Mouse (Mus musculus): ENCODE results near the gene Myrfl.
A peak's percentile ranks its signal among the peaks of the same experiment; 100 is the strongest.

Gene Myrfl

DNA sequence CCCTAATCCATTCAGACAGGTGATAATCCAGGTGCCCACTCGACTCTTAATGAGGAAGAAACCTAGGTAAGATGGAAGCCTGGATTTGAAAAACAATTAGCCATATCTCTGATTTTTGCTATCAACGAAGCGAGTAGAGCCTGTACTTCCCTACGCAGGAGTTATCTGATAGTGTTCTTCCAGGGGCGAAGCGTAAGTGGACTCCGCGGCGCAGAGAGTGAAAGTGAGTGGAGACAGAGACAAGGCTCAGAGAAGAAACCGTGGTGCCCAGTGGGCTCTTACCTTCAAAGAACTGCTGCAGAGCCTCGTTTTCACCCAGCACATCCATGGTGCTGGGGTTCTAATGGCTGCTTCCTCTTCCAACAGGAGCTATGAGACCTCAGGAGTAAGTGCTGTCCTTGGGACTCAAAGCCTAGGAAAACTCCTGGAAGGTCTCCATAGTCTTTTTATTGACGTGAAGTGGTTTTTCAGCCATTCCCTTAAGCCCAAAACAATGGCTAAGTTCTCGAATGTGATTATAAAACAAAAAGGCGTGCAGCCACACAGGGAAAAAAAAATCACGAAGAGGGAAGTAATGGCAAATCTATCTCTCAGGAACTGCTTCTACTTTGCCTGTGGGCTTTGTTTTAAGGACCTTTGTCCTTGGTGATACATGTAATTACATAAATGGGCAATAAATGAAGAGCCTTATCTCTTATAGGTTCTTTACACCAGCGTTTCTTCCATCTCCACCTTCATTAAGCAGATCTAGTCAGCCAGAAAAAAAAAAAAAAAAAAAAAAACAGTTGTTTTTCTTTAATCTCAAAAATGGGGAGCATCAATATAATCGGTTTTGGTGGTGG is at the start of gene Myrfl:
Myrfl (minus strand) TSS at position 584 of the 842 bp plus-strand sequence.
- no peak for DNase-seq

DNA sequence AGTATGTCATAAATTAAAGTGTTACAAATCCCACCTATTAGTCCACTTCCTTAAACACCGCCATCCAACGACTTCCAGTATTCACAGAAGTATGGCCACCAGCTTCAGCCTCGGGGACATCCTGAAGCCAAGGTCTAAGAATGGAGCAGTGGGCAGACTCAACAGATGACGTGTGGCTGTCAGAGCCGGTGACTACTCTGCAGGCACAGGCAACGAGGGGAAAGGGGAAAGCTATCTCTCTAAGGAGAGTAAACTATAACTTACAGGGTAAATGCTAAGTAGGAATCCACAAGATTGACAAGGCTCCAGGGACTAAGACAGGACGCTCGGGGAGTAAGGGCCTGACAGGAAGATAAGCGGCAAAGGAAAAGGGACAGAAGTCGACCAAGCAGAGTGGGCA is 48.2 kb upstream of the Myrfl start:
- DNase-seq: no peak

DNA sequence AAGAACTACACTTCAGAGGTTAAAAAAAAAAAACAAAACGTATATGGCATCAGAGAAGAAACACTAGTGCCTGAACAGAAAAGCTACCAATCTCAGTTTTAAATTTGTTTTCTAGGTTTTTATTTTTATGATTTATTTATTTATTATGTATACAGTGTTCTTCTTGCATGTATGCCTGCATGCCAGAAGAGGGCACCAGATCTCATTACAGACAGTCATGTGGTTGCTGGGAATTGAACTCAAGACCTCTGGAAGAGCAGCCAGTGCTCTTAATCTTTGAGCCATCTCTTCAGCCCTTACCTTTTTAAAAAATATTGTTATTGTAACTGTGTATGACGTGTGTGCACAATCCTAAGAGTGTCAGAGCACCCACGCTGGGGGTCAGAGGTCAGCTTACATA is 47.4 kb upstream of the Myrfl start:
- no peak for DNase-seq

DNA sequence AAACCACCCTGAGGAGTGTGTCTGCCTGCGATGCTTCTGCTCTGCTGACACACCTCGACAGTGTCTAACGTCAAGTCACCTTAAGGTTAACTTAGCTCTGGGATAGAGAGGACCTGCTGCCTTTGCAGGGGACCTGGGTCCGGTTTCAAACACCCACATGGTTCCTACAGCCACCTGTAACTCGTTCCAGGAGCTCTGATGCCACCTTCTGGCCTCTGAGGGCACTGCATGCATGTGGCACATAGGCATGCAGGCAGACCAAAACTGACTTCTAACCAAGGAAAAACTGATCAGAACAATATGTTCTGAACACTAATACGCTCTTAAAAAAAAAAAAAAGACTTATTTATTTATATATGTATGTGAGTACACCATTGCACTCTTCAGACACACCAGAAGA is 46.3 kb upstream of the Myrfl start:
- DNase-seq: peak; percentile 17

DNA sequence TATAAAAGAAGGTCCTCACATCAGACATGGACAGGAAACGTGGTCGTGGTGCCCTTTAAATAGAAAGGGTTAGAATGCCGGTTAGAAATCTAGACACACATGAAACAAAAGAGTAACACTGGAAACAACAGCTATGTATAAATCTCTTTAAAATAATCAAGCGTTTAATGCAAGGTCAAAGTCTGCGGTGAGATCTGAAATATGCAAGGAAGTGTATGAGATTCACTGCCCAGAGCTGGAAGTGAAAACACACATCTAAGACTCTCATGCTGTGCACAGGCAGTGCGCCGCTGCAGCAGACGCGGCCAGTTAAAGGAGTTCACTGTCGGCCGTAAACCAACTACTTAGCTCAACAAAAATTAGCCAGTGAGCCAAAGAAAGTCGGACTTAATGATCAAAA is 38.3 kb upstream of the Myrfl start:
- DNase-seq: no peak

DNA sequence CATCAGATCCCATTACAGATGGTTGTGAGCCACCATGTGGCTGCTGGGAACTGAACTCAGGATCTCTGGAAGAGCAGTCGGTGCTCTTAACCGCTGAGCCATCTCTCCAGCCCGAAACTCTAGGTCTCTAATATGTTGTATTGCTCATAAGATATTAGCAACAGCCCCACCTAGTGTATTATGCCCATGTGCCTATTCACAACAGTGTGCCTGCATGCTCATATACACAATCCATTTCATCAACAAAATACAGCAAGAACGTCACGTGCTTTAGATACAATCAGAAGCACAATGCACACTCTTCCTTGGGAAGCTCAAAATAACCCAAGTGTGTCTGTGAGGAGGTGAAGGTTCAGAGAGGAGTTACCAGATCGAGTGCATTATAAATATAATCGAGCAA is 37.1 kb upstream of the Myrfl start:
- no peak for DNase-seq

DNA sequence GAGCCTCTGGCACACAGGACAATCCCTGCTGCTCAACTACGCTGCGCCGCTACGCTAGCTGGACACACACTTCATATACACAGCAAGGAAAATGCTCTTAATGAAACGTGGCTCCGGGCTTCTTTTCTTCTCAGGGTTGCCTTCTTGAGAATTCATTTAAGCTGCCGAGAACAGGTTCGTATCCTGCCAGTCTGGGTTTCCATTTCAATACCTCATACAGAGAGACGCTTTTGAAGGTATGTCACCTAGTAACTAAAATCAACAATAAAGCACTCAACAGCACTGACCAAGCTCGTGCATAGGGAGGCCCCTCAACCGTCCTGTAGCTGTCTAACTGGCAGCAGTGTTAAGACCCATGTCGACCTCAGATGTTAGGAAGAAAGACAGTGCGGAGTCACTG is 35.7 kb upstream of the Myrfl start:
- DNase-seq: no peak

DNA sequence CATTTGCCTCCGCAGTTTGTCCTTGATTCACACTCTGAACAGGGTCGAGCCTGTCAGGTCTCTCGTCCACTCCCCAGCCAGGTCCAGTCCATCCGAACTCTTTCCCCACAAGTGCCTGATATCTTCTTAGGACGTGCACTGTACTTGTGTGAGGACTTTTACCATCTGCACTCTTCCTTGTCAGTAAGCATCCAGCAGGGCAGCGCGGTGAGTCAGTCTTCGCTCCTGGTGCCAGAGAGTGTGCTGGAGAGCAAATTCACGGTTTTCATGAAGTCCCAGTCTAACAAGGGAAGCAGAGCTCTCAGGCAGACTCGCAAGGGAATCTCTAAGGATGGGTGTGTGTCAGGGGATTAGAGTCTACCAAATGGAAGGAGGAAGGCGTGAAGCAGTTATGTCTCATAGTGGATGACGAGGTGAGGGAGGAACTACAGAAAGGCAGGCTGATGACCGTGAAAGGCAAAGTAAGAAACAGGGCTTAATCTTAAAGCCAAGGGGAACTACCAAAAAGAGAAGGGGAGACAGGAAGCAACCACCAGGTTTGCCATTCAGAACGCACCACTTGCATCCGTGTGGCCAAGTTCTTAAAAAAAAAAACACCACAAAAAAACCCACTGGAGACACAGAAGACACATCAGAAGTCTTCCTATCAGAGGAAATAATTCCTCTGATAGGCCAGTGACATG is 34.9 kb upstream of the Myrfl start:
- no peak for DNase-seq

DNA sequence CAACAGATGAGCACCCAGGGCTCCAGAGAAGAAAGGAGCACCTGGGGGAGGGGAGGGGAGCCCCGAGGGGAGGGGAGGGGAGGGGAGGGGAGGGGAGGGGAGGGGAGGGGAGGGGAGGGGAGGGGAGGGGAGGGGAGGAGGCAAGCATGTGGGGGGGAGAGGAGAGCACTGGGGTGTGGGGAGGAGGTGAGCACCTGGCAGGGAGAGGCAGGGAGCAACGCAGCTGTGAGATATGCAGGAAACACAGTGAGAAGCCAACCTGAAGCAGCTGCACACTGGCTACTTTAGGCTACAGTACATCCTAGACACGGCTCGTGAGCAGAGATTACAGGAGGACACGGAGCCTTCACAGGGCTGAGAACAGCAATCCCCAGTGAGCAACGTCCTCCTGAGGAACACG is 34.2 kb upstream of the Myrfl start:
- DNase-seq: no peak

DNA sequence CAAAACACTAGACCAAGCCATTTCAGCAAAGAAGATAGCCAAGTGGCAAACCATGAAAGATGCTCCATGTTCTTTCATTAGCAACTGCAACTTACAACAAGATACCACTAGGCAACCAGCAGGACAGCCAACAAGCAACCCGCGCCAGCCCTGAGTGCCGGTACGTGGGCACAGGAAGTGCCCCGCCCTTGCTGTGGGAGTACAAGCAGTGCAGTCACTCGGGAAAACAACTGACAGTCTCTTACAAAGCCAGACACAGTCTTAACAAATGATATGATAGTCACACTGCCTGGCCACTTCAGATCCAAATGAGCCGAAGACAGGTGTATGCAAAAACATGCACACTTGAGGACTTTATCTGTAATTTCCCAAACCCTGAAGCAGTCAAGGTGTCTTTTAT is 33.8 kb upstream of the Myrfl start:
- no peak for DNase-seq

DNA sequence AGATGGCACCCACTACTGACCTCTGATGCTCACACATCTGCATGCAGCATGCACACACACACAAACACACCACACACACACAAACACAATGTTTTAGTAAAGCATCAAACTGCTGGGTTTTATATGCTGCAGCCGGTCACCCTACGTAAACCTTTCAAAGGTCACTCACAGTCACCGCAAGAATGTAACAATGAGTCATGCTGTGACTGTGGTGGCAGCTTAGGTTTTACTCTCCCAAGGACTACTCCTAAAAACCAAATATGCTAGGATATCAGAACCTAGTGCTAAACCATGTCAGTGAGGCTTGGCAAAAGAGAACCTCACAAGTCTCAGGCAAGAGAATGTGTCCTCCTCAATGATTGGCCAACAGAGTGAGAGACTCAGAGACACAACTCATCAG is 32.1 kb upstream of the Myrfl start:
- DNase-seq: no peak

DNA sequence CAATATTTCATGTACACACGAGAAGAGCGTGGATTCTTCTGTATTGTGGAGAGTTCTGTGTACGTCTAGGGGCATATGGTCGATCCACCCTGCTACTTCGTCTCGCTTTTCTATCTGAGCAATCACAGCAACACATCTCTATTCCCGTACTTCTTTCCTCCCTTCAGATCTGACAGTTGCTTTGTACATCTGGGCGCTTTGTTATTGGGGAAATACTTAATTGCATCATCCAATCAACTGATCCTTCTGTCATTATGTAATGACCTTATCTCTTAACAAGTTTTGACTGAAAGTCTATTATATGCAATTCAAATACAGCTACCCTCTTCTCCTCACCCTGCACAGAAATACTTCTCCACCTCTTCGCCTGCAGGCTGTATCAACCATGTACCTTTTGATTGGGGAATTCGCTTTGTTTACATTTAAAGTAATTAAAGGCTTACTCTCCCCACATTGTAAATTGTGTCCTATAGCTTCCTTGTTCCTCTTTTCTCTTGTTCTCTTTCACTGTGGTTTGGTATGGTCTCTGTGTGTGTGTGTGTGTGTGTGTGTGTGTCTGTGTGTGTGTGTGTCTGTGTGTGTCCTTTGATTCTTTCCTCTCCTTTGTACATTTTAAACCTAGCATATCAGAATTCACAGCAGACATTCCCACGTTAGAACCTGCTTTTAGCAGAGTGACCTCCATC is 29.9 kb upstream of the Myrfl start:
- DNase-seq: no peak

DNA sequence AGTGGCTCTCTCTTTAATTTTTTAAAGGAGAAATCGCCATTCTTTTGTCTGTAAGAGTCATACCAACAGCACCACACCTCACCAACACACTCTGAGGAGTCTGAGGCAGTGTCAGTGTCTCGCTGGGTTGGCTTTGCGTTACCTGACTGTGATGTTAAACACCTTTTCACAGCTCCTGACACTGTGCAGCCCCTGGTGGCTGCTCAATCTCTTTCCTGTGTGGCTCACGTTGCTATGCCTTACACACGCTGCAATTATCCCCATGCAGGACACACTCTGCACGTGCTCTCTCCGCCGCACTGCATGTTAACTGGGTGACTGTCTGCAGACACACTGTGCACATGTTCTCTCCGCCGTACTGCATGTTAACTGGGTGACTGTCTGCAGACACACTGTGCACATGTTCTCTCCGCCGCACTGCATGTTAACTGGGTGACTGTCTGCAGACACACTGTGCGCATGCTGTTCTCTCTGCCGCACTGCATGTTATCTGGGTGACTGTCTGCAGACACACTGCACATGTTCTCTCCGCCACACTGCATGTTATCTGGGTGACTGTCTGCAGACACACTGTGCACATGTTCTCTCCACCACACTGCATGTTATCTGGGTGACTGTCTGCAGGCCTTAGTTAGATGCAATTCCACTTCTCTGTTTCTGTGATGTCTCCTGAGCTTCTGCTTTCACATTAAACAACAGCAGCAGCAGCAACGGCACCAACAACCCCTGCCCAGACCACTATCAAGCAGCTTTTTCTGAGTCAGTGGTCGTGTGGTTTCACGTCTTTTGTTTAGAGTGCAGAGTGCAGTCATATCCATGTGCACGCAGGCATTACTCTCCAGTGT is 27.2 kb upstream of the Myrfl start:
- no peak for DNase-seq

DNA sequence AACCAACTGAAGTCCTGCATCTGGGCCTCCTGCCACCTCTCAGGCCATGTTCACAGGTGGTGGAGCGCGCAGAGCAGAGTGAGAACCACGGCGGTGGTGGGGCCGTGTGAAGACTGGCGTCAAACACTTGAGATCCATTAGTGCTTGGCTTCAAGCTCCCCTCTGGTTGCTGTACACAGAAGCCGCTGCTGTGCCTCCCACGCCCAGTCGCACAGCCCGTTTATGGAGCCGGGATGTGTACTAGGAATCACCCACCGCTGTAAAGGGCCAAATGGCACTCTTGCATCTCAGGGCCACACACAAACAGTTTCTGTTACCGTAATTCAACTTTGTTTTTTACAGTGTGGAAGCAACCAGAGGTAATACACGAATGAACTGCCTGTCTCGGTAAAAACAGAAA is 25.4 kb upstream of the Myrfl start:
- no peak for DNase-seq

DNA sequence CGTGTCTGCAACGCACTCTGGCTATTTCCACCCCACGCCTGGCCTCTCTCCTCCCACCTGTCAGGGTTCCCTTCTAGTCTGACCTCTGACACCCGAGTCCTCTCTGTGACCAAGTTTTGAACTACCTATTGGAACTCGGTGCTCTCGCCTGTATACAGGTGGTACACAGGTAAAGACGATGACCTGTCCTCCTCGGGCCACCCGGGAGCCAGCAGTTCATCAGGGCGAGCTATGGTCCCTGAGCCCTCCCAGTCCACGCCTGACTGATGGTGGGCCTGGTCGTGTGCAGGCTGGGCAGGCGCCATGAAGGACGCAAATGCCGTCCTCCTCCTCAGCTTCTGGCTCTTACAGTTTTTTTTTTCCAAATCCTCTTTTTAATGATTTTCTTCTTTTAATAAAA is 24.7 kb upstream of the Myrfl start:
- DNase-seq: no peak

DNA sequence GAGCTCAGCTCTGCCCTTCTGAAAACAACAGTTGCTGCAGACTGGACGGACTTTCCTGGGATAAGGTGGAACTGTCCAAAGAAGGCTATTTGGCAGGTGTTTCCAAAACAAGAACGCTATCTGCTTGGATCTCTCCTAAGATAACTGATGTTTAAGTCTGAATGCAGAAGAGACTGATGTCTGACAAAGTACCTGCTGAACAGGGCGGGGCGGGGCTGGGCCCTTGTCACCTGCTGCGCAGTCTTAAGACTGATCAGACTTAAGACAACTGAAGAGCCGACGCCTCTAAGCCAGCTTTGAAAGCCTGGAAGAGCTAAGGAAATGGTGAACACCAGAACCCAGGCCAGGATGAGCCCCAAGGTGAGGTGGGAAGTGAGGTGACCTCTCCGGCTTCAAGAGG is 23.9 kb upstream of the Myrfl start:
- DNase-seq: no peak

DNA sequence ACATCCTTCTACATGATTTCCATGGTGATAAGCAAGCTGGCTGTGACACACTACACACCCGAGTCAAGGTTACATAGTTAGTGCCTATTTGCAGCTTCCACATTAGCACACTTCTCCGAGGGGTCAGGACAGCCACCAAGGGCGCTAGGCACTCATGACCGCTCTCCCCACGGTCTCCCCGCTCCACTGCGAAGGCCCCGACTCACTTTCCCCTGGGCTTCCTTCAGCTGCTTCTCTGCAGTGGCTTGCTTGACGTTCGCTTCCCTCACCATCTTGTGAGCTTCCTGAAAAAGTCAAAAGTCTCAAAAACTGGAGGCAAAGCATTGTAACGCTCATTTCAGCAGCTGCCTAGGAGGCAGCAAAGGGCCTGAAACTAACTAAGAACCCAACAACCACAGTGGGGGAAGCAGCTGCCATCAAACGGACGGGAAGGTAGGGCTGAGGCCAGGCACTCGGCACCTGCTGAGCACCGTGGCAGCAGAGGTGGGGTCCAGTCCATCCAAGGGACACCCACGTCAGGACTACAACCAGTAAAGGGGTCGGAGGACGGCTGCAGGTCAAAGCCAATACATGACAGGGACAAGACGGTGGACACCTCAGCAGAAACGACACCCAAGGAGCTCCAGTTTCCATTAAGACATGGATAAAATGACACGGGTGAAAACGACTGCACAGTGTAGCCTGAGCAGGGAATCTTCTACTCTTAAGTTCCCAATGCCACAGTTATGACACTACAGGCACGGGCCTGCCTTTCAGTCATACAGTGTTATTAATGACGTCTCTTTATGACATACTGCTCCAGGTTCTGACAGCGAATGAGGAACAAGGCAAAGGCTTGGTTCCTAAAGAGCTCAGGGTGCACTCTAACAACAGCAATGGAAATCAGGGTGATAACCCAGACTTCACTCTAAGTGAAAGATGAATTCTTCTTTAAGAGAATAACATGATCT is 22.9 kb upstream of the Myrfl start:
- DNase-seq: no peak

DNA sequence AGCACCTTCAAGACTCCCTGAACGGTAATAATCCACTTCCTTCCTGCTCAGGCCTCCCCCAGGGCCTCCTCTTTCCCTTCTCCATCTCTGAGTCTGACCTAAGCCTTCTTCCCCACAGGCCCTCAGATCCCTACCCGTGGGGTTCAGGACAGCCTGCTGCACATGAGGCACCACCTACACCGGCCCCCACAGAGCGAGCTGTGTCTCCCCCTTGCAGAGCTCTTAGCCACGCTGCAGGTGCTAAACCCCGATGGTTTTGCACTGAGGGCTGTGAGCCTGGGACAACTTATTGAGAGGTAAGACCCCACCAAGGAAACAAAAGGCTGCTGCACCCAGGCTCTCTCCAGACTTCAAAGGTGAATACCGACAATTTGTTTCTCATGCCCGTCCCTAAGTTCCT is 19.9 kb upstream of the Myrfl start:
- DNase-seq: no peak

DNA sequence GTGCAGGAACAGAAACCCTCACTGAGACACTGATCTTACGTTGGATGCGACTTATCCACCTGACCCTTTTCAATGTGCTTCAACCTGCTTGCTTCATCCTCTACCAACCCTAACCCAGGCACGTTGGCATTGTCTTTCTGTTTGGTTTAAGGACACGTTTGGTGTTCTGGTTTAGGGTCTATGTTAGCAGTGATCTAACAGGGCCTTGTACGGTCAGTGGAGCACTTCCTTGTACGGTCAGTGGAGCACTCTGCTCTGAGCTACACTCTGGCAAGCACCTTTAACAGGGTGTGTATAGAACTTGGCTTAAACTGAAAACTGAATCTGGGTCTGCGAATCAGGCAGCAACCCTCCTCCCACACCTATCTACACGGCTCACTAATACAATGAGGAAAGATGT is 18.6 kb upstream of the Myrfl start:
- DNase-seq: no peak

DNA sequence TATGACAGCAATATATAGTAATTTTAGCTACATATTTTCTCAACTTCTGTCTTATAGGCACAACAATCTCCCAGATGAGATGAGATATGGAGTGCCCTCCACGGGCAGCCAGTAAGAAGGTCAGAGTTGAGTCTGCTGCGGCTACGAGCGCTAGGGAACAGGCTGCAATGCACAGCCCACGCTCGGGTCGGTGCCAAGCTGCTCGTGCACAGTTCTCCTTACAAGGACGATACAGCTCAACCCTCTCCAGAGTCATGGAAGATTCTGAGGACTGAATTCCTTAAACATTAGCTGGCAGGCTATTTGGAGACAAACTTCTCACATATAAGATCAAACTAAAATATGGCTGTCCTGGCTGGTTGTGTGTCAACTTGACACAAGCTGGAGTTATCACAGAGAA is 17.9 kb upstream of the Myrfl start:
- DNase-seq: no peak

DNA sequence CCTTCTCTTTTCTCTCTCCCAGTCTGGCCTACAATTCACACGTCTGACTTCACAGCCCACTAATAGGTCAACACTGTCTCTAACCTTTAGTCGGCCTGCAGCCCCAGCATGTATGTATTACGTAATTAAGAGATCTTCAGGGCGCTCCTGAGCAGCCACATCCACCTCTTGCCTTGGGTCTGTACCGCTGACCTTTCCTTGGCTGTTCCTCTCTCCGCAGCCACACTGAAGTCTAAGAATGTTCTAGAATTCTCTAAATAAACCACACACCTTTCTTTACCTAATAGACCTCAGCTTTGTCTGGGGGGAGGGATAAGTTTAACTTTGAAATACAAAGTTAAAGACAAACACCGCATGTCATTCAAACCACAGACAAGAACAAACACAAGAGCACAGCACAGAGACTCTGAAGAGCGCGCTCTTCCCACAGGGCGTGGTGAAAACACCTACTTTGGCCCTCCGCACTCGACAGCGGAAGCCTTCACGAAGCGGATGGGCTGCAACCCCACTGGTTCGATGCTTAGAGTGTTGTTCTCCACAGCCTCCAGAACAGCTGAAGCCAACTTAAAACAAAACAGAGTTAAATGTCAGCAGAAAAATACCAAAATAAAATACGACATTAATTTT is 17.0 kb upstream of the Myrfl start:
- no peak for DNase-seq

Measured in right cerebral cortex, postnatal 4 days (tissue).